Mouse (Mus musculus) B cell, adult (primary cell): ENCODE results near the gene Hjurp. TPM values are rescaled to one million over a fixed set of nuclear protein-coding genes. Genes with fewer than 3 reads are reported as not detected.

Experiments
- total RNA-seq: library from RNA; stranded (reverse); gene quantifications from 4 replicates; pipeline ENCODE4 v1.2.4, GENCODE M21; 2023; ENCODE audit not compliant: inconsistent age

Hjurp gene
- total RNA-seq = 74.5 to 81.5 TPM (median 77.4 TPM) in 4 replicates

DNA sequence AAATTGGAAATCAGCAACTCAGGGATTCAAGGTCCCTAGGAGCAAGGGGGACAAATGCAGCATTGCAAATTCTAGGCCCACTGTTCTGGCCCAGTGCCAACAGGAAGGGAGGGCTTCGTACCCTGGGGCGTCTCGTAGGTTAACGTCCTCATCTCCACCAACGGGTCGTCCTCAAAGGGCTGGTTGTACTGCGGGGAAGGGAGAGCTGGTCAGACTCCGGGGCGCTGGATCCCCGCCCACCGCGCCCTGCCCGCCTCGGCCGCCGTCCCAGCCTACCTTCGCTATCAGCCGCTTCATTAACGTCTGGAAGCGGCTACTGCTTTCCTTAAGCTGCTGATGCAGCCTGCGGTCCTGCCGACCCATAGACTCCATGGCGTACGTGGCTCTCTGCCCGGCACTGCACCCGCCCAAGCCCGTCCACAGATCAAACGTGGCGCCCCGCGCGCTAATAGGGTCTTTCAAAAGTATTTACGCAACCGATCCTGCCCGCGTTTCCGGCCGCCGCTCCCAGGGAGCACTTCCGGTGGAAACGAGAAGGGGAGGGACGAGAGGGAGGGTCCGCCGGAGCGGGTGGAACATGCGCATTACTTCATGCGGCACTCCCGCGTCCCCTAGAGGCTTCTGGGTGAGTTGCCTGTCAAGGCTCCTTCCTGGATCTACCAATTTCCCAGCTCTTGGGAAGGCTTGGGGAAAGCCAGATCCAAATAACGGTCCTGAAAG, at the start of gene Hjurp, which contains the start of gene Trpm8:
Gene Hjurp (minus strand): TSS at position 536 of the 720 bp plus-strand sequence.
Gene Trpm8 (plus strand): TSS at position 564 of the 720 bp plus-strand sequence.

DNA sequence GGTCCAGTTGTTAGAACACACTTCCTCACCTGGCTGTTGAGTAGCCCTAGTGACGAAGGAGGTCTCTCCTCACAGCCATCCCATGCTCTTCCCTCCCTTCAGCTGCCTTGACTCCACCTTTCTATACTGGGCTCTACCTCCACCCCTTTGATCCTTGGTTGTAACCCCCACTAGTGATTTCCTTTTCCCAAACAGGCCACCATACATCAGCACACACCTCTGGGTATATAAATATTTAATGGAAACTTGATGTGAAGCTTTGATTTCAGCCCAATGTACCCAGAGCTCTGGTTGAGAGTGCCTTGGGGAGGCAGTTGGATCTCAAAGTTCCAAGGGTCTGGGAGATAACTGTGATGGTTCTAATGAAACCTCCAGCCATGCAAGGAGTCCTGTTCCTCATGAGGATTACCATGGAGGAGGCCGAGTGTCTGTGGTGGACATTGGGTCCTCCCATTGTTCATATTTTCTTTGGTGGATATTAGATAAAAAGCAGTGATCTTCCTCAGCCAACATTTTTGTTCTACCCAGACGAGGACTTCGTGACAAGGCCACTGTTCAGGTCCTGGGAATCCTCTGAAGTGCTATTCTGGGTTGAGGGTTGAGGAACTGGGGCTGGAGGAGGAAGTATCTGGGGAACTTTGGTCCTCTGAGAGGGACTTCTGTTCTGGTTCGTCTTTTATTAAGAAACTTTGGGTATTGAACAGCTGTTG, 50.6 kb downstream of the Hjurp start, which contains the start of gene Mroh2a:
Gene Mroh2a (plus strand): TSS at position 317 of the 710 bp plus-strand sequence.

Other genes starting within 250 kb of the Hjurp start
- gene Ugt1a10, start 222.2 kb downstream of the Hjurp start, total RNA-seq = not detected in 4 replicates
- gene Ugt1a9, start 206.8 kb downstream of the Hjurp start, total RNA-seq = not detected in 4 replicates
- not detected in 4 replicates for gene Ugt1a8, start 189.8 kb downstream of the Hjurp start, total RNA-seq
- gene Ugt1a7c, start 182.6 kb downstream of the Hjurp start, total RNA-seq = 0.27 to 0.39 TPM in 2 of 4 replicates, not detected in the others
- 0.26 TPM in 1 of 4 replicates, not detected in the others for gene Ugt1a6b, start 174.4 kb downstream of the Hjurp start, total RNA-seq
- gene Ugt1a6a, start 142.8 kb downstream of the Hjurp start, total RNA-seq = not detected in 4 replicates
- not detected in 4 replicates for gene Ugt1a5, start 111.6 kb downstream of the Hjurp start, total RNA-seq
- not detected in 4 replicates for gene Ugt1a2, start 77.0 kb downstream of the Hjurp start, total RNA-seq
- gene Dnajb3, start 71.9 kb downstream of the Hjurp start, total RNA-seq = 0.51 to 0.67 TPM (median 0.54 TPM) in 3 of 4 replicates, not detected in the other
- not detected in 4 replicates for gene Ugt1a1, start 65.7 kb downstream of the Hjurp start, total RNA-seq
- gene Mroh2a, start 50.6 kb downstream of the Hjurp start, total RNA-seq = 0.06 to 0.27 TPM (median 0.06 TPM) in 3 of 4 replicates, not detected in the other
- gene Trpm8, start within 50 bp of the Hjurp start, total RNA-seq = not detected in 4 replicates
- not detected in 4 replicates for gene Spp2, start 129.3 kb upstream of the Hjurp start, total RNA-seq
- gene Glrp1, start 232.4 kb upstream of the Hjurp start, total RNA-seq = not detected in 4 replicates